Mouse (Mus musculus): ENCODE measurements at regions not wholly inside any gene's neighbourhood (a gene's known extent, or its start where the extent isn't known, plus 50 kb on each side); places are given as distances from the start of the nearest gene placed in this dataset.

GRCm38 (mm10) chr14:67139674-67140073 is 1130.7 kb upstream of the Gulo start:
- DNase-seq (ENCODE audit: low read depth, low spot score), result no peak

DNA sequence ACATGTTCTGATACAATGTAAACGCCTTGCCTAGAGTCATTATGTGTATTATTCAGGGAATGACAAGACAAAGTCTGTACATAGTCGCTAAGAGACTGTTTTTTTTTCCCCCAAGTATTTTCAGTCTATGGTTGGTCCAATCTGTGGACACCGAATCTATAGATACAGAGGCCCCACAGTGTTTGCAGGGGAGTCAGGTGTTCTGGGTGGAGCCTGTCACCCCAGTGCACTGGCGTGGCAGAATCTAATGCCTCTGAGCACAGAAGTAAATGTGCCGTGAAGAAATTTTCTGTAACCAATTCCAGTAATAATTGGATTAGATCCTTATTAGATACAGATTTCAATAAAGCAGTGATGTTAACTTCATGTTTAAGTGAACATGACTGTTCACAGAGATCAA is 1130.1 kb upstream of the Gulo start:
- no peak for DNase-seq (ENCODE audit: low read depth, low spot score)

- no peak for DNase-seq (ENCODE audit: low read depth, low spot score)
Measured at GRCm38 (mm10) chr14:67136141-67136498, 1127.1 kb upstream of the Gulo start.

DNA sequence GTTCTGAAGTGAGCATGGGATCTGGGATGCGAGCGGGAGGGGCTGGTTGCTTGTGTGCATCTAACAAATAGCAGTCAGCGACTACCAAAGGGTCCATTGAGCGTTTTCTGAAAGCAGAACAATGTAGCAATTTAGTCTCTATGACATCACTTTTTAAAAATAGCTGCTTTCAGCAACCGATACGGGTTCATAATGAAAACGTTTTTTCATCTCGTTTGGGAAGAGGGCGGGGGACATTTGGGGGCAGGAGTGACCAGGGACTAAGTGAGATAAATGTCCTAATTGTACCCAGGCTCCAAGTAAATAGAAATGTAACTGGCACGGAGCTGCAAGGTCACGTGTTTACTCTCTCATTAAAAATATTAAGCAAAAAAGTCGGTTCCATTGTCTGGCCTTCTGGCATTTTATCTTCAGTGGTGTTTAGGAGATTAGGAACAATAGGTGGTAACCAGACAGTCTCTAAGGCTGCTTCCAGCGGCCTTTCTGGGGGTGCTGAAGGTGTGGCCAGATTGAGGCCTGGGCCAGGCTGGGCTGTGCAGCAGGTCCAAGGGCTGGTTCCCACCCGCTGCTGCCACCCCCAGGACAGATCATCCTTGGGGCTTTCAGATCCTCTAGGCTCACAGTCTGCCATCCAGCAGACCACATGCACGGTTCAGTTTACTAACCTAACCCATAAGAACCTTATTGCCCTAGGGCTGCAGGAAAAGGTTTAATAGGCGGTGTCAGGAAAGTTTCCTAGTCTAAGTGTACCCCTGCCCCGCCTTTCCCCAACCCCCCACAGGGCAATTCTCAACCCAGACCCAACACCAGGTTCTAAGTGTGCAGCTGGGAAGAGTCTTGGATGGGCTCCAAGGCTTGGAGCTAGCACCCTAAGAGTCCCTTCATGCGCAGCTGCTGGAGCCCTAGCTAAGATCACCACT is 1126.5 kb upstream of the Gulo start:
- DNase-seq (ENCODE audit: low read depth, low spot score), result no peak

GRCm38 (mm10) chr14:67133221-67133620 is 1124.2 kb upstream of the Gulo start:
- DNase-seq (ENCODE audit: low read depth, low spot score), result no peak

DNA sequence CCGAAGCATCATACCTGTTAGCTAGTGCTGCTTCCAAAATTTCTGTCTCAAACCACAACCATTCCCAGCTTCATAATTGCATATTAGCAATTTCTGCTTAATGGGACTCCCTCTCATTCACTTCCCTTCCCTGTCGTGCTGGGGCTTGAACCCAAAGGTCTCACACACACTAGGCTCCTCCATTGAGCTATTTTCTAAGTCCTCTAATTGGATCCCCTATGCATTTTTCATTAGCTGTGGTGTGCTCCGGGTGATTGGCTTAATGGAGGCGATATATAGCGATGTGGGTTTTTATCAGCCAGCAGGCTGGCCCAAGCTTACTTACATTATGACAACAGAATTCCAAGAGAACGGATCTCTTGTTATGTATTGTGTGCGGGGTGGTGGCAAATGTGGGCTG is 1118.1 kb upstream of the Gulo start:
- DNase-seq (ENCODE audit: low read depth, low spot score), result no peak

- no peak for DNase-seq (ENCODE audit: low read depth, low spot score)
Measured at GRCm38 (mm10) chr14:67126254-67126653, 1117.2 kb upstream of the Gulo start.

- no peak for DNase-seq (ENCODE audit: low read depth, low spot score)
Measured at GRCm38 (mm10) chr14:67123300-67123699, 1114.3 kb upstream of the Gulo start.
